11 mouse cellular contexts compared by ENCODE assay signal in the genomic region with DNA sequence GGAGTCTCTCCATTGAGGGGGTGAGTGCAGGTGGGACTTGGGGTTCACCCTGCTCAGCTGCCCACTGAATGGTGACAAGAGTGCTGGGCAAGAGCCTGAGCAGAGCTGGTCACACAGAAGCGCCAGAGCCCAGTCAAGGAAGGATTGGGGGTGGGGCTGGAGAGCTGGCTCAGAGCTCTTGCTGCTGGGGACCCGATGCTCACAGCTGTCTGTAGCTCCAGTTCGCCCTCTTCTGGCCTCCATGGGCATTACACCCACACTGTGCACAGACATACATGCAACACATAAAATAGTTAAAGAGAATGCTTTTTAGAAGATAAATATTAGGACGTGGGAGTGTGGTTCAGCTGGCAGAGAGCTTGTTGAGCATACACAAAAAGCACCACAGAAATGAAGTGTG. TPM values are rescaled to one million over a fixed set of nuclear protein-coding genes. Genes with fewer than 3 reads are reported as not detected.
A peak's percentile ranks its signal among the peaks of the same experiment; 100 is the strongest.
DNase-seq lines count a peak whose midpoint lies in the region; TF ChIP-seq lines count a peak whose summit lies in the region.
"Had no signal": no experiment of that assay in that cellular context is flagged by ENCODE, and none has a peak within 500 bp of the region (broad histone marks: within the 10 kb centered on the region; RNA-seq: fewer than 3 reads in every experiment).

No protein-coding gene starts in this region.

- no peak for TF ChIP-seq EP300 in ES-Bruce4 (IDR thresholded peaks at IDR 0.05; ENCODE audit: insufficient read depth, low read depth, low read length)

- TF ChIP-seq POLR2A in ES-Bruce4 (IDR thresholded peaks at IDR 0.05; ENCODE audit: insufficient read depth, low read length): no peak
- TF ChIP-seq POLR2A in cerebellum, adult 2 months (IDR thresholded peaks at IDR 0.05; ENCODE audit: borderline replicate concordance, insufficient read depth, low read length): no peak

- H3K4me1 ChIP-seq in ES-Bruce4 (ENCODE audit: control insufficient read depth, insufficient read depth, low read length): no peaks in the 10 kb centered on the region
- H3K4me1 ChIP-seq in cerebellum, adult 2 months (ENCODE audit: control insufficient read depth, insufficient read depth, low read length): peaks cover 3% of the 10 kb centered on the region; the same call in 1 of the 2 replicates

- peak; percentile 74 for TF ChIP-seq CTCF in ES-Bruce4 (IDR thresholded peaks at IDR 0.05; ENCODE audit: low read depth, low read length)
- TF ChIP-seq CTCF in cerebellum, adult 2 months (IDR thresholded peaks at IDR 0.05; ENCODE audit: borderline replicate concordance, insufficient read depth, low read depth, low read length): no peak

- no peak overlapping the region for H3K4me3 ChIP-seq in ES-Bruce4 (ENCODE audit: low read depth, low read length)
- H3K4me3 ChIP-seq in cerebellum, adult 2 months (replicated peaks; ENCODE audit: insufficient read depth, low read depth, low read length): no peak overlapping the region
- H3K4me3 ChIP-seq: limb, embryonic 13.5 days had no signal

- H3K9me3 ChIP-seq in ES-Bruce4 (replicated peaks; ENCODE audit: control insufficient read depth, insufficient read depth, low read length, poor library complexity, severe bottlenecking): no peaks in the 10 kb centered on the region
- H3K9me3 ChIP-seq: limb, embryonic 13.5 days had no signal

- no peaks in the 10 kb centered on the region for H3K27me3 ChIP-seq in ES-Bruce4 (ENCODE audit: control insufficient read depth, insufficient read depth, low read length, poor library complexity, severe bottlenecking)
- H3K27me3 ChIP-seq in cerebellum, adult 2 months (ENCODE audit: control insufficient read depth, insufficient read depth, low read length): no peaks in the 10 kb centered on the region
- H3K27me3 ChIP-seq: limb, embryonic 13.5 days had no signal

- no peak overlapping the region for H3K27ac ChIP-seq in ES-Bruce4 (ENCODE audit: insufficient read depth, low read length)
- no peak overlapping the region for H3K27ac ChIP-seq in cerebellum, adult 2 months (ENCODE audit: insufficient read depth, low read length)
- H3K27ac ChIP-seq: limb, embryonic 13.5 days had no signal

- 53% methylated on average over 4 of the region's 4 CpGs for WGBS in cerebellum, adult 2 months

- DNase-seq in kidney, postnatal 10 days: peak; percentile 49
- no peak for DNase-seq in kidney, adult 18-20 months
- peak; percentile 37 for DNase-seq in c-Kit-negative CD71-positive TER-119-positive erythroid progenitor cells, embryonic 14.5 days (ENCODE audit: low read depth, low spot score)
- peak; percentile 29 for DNase-seq in retina, embryonic 14.5 days (ENCODE audit: low spot score)
- no peak for DNase-seq in cerebellum, adult 2 months
- DNase-seq in left cerebral cortex, adult 9 months (ENCODE audit: low spot score in 2 of 2): no peak
- no peak for DNase-seq in right cerebral cortex, postnatal 25 days
- DNase-seq: cerebellum, adult 11-12 months; heart, adult 11 months had no signal

- H3K9ac ChIP-seq in ES-Bruce4 (ENCODE audit: low read depth, poor library complexity, severe bottlenecking): no peak overlapping the region
- H3K9ac ChIP-seq: limb, embryonic 13.5 days had no signal

- H3K36me3 ChIP-seq in ES-Bruce4 (ENCODE audit: control insufficient read depth, insufficient read depth, low read length, poor library complexity, severe bottlenecking): no peaks in the 10 kb centered on the region
- H3K36me3 ChIP-seq: limb, embryonic 13.5 days had no signal

RNA-seq across cellular contexts. Expression of a gene that starts 43.8 kb away (rescaled TPM):
- polyA plus RNA-seq in ES-Bruce4 (2011; ENCODE audit: insufficient read depth, insufficient read length, low read depth, missing spikeins): 0.33 TPM in 1 of 2 replicates, not detected in the other
- 0.17 and 0.26 TPM in 2 replicates for polyA plus RNA-seq in cerebellum, adult 2 months (2012; rRNA removed)

RNA-seq across cellular contexts. Expression of a gene that starts 52.2 kb away (rescaled TPM):
- 293 and 302 TPM in 2 replicates for polyA plus RNA-seq in ES-Bruce4 (2011; ENCODE audit: insufficient read depth, insufficient read length, low read depth, missing spikeins)
- 54.7 and 61.5 TPM in 2 replicates for polyA plus RNA-seq in cerebellum, adult 2 months (2012; rRNA removed)

Comparison
In these comparisons a context has a peak if more than half of its experiments do, and no peak if none do; other contexts are left out.
1. DNase-seq: peak in kidney, postnatal 10 days (single experiment), c-Kit-negative CD71-positive TER-119-positive erythroid progenitor cells, embryonic 14.5 days (single experiment) and retina, embryonic 14.5 days (single experiment); none in kidney, adult 18-20 months (single experiment), cerebellum, adult 2 months (0 of 2), left cerebral cortex, adult 9 months (0 of 2) and right cerebral cortex, postnatal 25 days (single experiment).